Mouse (Mus musculus): ENCODE measurements at regions not wholly inside any gene's neighbourhood (a gene's known extent, or its start where the extent isn't known, plus 50 kb on each side); places are given as distances from the start of the nearest gene placed in this dataset.
A peak's percentile ranks its signal among the peaks of the same experiment; 100 is the strongest.

- ATAC-seq, result no peak
- no peak overlapping the region for H3K4me2 ChIP-seq (replicated peaks; ENCODE audit: low read depth)
- H3K4me1 ChIP-seq (replicated peaks; ENCODE audit: control insufficient read depth, insufficient read depth, low read length), result no peaks in the 10 kb centered on the region
- WGBS, result 38% methylated on average over 11 of the region's 11 CpGs
- no peaks in the 10 kb centered on the region for H3K27me3 ChIP-seq (replicated peaks; ENCODE audit: control insufficient read depth, insufficient read depth, low read length)
- H3K27ac ChIP-seq (ENCODE audit: low read depth, low read length), result no peak overlapping the region
- peak; percentile 74 for TF ChIP-seq CTCF (IDR thresholded peaks at IDR 0.05; ENCODE audit: low read depth)
- H3K4me3 ChIP-seq (ENCODE audit: low read depth, low read length), result no peak overlapping the region
- no peaks in the 10 kb centered on the region for H3K9me3 ChIP-seq (ENCODE audit: control insufficient read depth)
- H3K9ac ChIP-seq (ENCODE audit: low read depth, low read length), result no peak overlapping the region
- H3K36me3 ChIP-seq (ENCODE audit: control insufficient read depth, insufficient read depth), result no peaks in the 10 kb centered on the region
Observed at GRCm38 (mm10) chr13:4666375-4667140, 57.6 kb upstream of the Akr1e1 start.

- Histone ChIP-seq H3K9me3 (ENCODE audit: control insufficient read depth) (no peaks in the 10 kb centered on the region), H3K4me2 (replicated peaks; ENCODE audit: low read depth) (no peak overlapping the region), H3K4me3 (ENCODE audit: low read depth, low read length) (no peak overlapping the region), H3K27me3 (replicated peaks; ENCODE audit: control insufficient read depth, insufficient read depth, low read length) (no peaks in the 10 kb centered on the region), H3K27ac (ENCODE audit: low read depth, low read length) (no peak overlapping the region), H3K9ac (ENCODE audit: low read depth, low read length) (no peak overlapping the region), H3K36me3 (ENCODE audit: control insufficient read depth, insufficient read depth) (no peaks in the 10 kb centered on the region), H3K4me1 (replicated peaks; ENCODE audit: control insufficient read depth, insufficient read depth, low read length) (no peaks in the 10 kb centered on the region)
- no peak for TF ChIP-seq CTCF (IDR thresholded peaks at IDR 0.05; ENCODE audit: low read depth)
- ATAC-seq, result no peak
- WGBS, result 51% methylated on average over 3 of the region's 3 CpGs
Observed at GRCm38 (mm10) chr13:4663390-4663789, 54.4 kb upstream of the Akr1e1 start.

DNA sequence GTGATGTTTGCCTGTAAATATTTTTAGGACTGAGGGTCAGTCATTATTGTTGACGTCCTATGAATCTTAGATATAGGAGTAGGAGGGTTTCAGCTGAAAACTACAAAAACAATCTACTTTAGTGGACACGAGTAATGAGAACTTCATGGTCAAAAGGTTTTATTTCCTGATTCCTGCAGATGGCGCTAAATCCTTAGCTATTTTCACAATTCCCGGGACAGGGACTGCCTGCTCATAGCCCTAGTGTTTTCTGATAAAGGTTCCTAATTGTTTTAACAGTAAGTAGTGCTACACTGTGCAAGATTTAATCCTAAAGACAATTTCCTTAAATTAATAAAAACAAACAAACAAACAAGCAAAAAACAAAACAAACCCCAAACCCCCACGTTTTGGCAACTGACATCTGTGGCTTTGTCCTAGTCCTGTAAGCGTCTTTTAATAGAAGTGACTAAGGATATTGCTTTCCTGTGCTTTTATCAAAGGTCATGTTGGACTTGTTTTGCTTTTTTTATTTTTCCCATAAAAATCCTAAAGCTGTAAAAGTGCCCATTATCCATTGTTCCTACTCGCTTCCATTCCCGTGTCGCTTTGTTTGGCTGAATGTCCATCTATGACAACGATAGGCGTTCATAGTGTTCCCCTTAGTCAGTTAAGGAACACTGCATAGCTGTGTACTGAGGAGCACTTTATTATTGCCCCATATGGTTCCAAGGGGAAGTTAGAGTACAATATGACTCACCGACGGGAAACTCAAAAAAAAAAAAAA lies 53.5 kb upstream of the Akr1e1 start:
- peak; percentile 72 for TF ChIP-seq CTCF (IDR thresholded peaks at IDR 0.05; ENCODE audit: low read depth)
- no peak overlapping the region for H3K4me3 ChIP-seq (ENCODE audit: low read depth, low read length)
- ATAC-seq, result peak; percentile 64; the same call in 1 of the 2 replicates
- H3K36me3 ChIP-seq (ENCODE audit: control insufficient read depth, insufficient read depth), result no peaks in the 10 kb centered on the region
- no peak overlapping the region; the same call in 1 of the 2 replicates for H3K4me2 ChIP-seq (replicated peaks; ENCODE audit: low read depth)
- H3K27ac ChIP-seq (ENCODE audit: low read depth, low read length), result no peak overlapping the region
- no peak overlapping the region for H3K9ac ChIP-seq (ENCODE audit: low read depth, low read length)
- H3K27me3 ChIP-seq (replicated peaks; ENCODE audit: control insufficient read depth, insufficient read depth, low read length), result no peaks in the 10 kb centered on the region
- H3K9me3 ChIP-seq (ENCODE audit: control insufficient read depth), result no peaks in the 10 kb centered on the region
- 34% methylated on average over 13 of the region's 13 CpGs for WGBS
- H3K4me1 ChIP-seq (replicated peaks; ENCODE audit: control insufficient read depth, insufficient read depth, low read length), result no peaks in the 10 kb centered on the region
